8 mouse cellular contexts compared by ENCODE assay signal in genomic region chr7:16325920-16326606, GRCm38 (mm10). TPM values are rescaled to one million over a fixed set of nuclear protein-coding genes. Genes with fewer than 3 reads are reported as not detected.
DNase-seq lines count a peak whose midpoint lies in the region; ATAC-seq and TF ChIP-seq lines count a peak whose summit lies in the region.

No protein-coding gene starts in this region.

- no peaks in the 10 kb centered on the region for H3K9me3 ChIP-seq in E14TG2a.4 (ENCODE audit: low read length)
- H3K9me3 ChIP-seq in embryonic facial prominence, embryonic 11.5 days (replicated peaks; ENCODE audit: control insufficient read depth, low read length) = no peaks in the 10 kb centered on the region
- H3K9me3 ChIP-seq in heart, embryonic 12.5 days (replicated peaks) = no peaks in the 10 kb centered on the region
- no peaks in the 10 kb centered on the region for H3K9me3 ChIP-seq in kidney, embryonic 14.5 days (ENCODE audit: control insufficient read depth, low read length)
- H3K9me3 ChIP-seq in lung, embryonic 14.5 days (ENCODE audit: low read depth, low read length) = no peaks in the 10 kb centered on the region
- no peaks in the 10 kb centered on the region for H3K9me3 ChIP-seq in neural tube, embryonic 15.5 days (replicated peaks)

- H3K4me2 ChIP-seq in embryonic facial prominence, embryonic 11.5 days (ENCODE audit: low read depth, low read length) = no peak overlapping the region
- H3K4me2 ChIP-seq in heart, embryonic 12.5 days = peak overlapping the region; percentile 6; the same call in 1 of the 2 replicates
- no peak overlapping the region for H3K4me2 ChIP-seq in kidney, embryonic 14.5 days (replicated peaks; ENCODE audit: low read depth, low read length)
- no peak overlapping the region for H3K4me2 ChIP-seq in lung, embryonic 14.5 days
- no peak overlapping the region for H3K4me2 ChIP-seq in neural tube, embryonic 15.5 days

- TF ChIP-seq CTCF in E14TG2a.4 (conservative IDR thresholded peaks at IDR 0.05; ENCODE audit: low read length) = peak; percentile 34
- TF ChIP-seq CTCF in lung, embryonic 14.5 days (IDR thresholded peaks at IDR 0.05; ENCODE audit: low read depth) = peak; percentile 76

- 24% methylated on average over 8 of the region's 8 CpGs for WGBS in embryonic facial prominence, embryonic 11.5 days
- WGBS in heart, embryonic 12.5 days = 15% methylated on average over 8 of the region's 8 CpGs
- WGBS in kidney, embryonic 14.5 days = 19% methylated on average over 8 of the region's 8 CpGs
- WGBS in lung, embryonic 14.5 days = 21% methylated on average over 8 of the region's 8 CpGs
- WGBS in neural tube, embryonic 15.5 days = 34% methylated on average over 8 of the region's 8 CpGs

- no peak overlapping the region for H3K27ac ChIP-seq in embryonic facial prominence, embryonic 11.5 days (replicated peaks; ENCODE audit: low read depth, low read length)
- H3K27ac ChIP-seq in heart, embryonic 12.5 days (ENCODE audit: poor library complexity, severe bottlenecking) = peak overlapping the region; percentile 97
- peak overlapping the region; percentile 30 for H3K27ac ChIP-seq in kidney, embryonic 14.5 days (ENCODE audit: low read depth, low read length)
- H3K27ac ChIP-seq in lung, embryonic 14.5 days (ENCODE audit: low read depth) = peak overlapping the region; percentile 34; the same call in 1 of the 2 replicates
- H3K27ac ChIP-seq in neural tube, embryonic 15.5 days (replicated peaks) = no peak overlapping the region

- no peaks in the 10 kb centered on the region for H3K27me3 ChIP-seq in E14TG2a.4 (ENCODE audit: insufficient read depth, low read length)
- H3K27me3 ChIP-seq in embryonic facial prominence, embryonic 11.5 days (ENCODE audit: control insufficient read depth, insufficient read depth, low read length) = no peaks in the 10 kb centered on the region
- no peaks in the 10 kb centered on the region for H3K27me3 ChIP-seq in heart, embryonic 12.5 days (replicated peaks)
- H3K27me3 ChIP-seq in kidney, embryonic 14.5 days (ENCODE audit: control insufficient read depth, insufficient read depth, low read length) = no peaks in the 10 kb centered on the region
- H3K27me3 ChIP-seq in lung, embryonic 14.5 days (ENCODE audit: insufficient read depth, low read length) = no peaks in the 10 kb centered on the region
- H3K27me3 ChIP-seq in neural tube, embryonic 15.5 days (replicated peaks) = no peaks in the 10 kb centered on the region

- peak; percentile 49; the same call in 1 of the 2 replicates for ATAC-seq in embryonic facial prominence, embryonic 11.5 days (replicated peaks; ENCODE audit: insufficient number of reproducible peaks, low FRiP score, low TSS enrichment, low read depth)
- ATAC-seq in heart, embryonic 12.5 days (ENCODE audit: insufficient number of reproducible peaks, low FRiP score) = peak; percentile 82
- ATAC-seq in kidney, embryonic 14.5 days (ENCODE audit: low FRiP score, low TSS enrichment) = peak; percentile 74
- peak; percentile 69 for ATAC-seq in lung, embryonic 14.5 days (ENCODE audit: insufficient read depth)
- ATAC-seq in neural tube, embryonic 15.5 days (ENCODE audit: low FRiP score) = peak; percentile 55

- H3K9ac ChIP-seq in embryonic facial prominence, embryonic 11.5 days (replicated peaks; ENCODE audit: low read length) = no peak overlapping the region
- peak overlapping the region; percentile 70 for H3K9ac ChIP-seq in heart, embryonic 12.5 days
- H3K9ac ChIP-seq in kidney, embryonic 14.5 days (ENCODE audit: low read depth, low read length) = no peak overlapping the region
- H3K9ac ChIP-seq in lung, embryonic 14.5 days = no peak overlapping the region; the same call in 1 of the 2 replicates
- no peak overlapping the region for H3K9ac ChIP-seq in neural tube, embryonic 15.5 days (replicated peaks)

- peak; percentile 83 for DNase-seq in adrenal gland, postnatal 14 days
- peak; percentile 82 for DNase-seq in embryonic facial prominence, embryonic 11.5 days (ENCODE audit: low spot score)
- DNase-seq in lung, embryonic 14.5 days = peak; percentile 88
- DNase-seq in urinary bladder, postnatal 36 days (ENCODE audit: low spot score in 2 of 2) = peak; percentile 43 to 63

- H3K36me3 ChIP-seq in E14TG2a.4 (ENCODE audit: insufficient read depth, low read length) = peaks cover 63% of the 10 kb centered on the region
- H3K36me3 ChIP-seq in embryonic facial prominence, embryonic 11.5 days (replicated peaks; ENCODE audit: control insufficient read depth, insufficient read depth, low read depth, low read length) = no peaks in the 10 kb centered on the region; the same call in 1 of the 2 replicates
- peaks cover 50% of the 10 kb centered on the region for H3K36me3 ChIP-seq in heart, embryonic 12.5 days
- H3K36me3 ChIP-seq in kidney, embryonic 14.5 days (ENCODE audit: control insufficient read depth, insufficient read depth, low read length) = peaks cover 53% of the 10 kb centered on the region
- peaks cover 48% of the 10 kb centered on the region for H3K36me3 ChIP-seq in lung, embryonic 14.5 days (ENCODE audit: insufficient read depth)
- H3K36me3 ChIP-seq in neural tube, embryonic 15.5 days = peaks cover 46% of the 10 kb centered on the region

- H3K4me3 ChIP-seq in E14TG2a.4 (replicated peaks; ENCODE audit: low read length) = no peak overlapping the region
- H3K4me3 ChIP-seq in embryonic facial prominence, embryonic 11.5 days (ENCODE audit: low read depth, low read length) = no peak overlapping the region
- no peak overlapping the region for H3K4me3 ChIP-seq in heart, embryonic 12.5 days
- H3K4me3 ChIP-seq in kidney, embryonic 14.5 days (ENCODE audit: low read length) = no peak overlapping the region
- H3K4me3 ChIP-seq in lung, embryonic 14.5 days (ENCODE audit: low read depth, low read length) = no peak overlapping the region
- H3K4me3 ChIP-seq in neural tube, embryonic 15.5 days (replicated peaks) = no peak overlapping the region

- peaks cover 42% of the 10 kb centered on the region for H3K4me1 ChIP-seq in E14TG2a.4 (replicated peaks; ENCODE audit: low read depth, low read length)
- no peaks in the 10 kb centered on the region for H3K4me1 ChIP-seq in embryonic facial prominence, embryonic 11.5 days (ENCODE audit: control insufficient read depth, insufficient read depth, low read length)
- peaks cover 13% of the 10 kb centered on the region for H3K4me1 ChIP-seq in heart, embryonic 12.5 days (replicated peaks)
- no peaks in the 10 kb centered on the region; the same call in 1 of the 2 replicates for H3K4me1 ChIP-seq in kidney, embryonic 14.5 days (ENCODE audit: control insufficient read depth, insufficient read depth, low read length)
- no peaks in the 10 kb centered on the region for H3K4me1 ChIP-seq in lung, embryonic 14.5 days (ENCODE audit: insufficient read depth)
- H3K4me1 ChIP-seq in neural tube, embryonic 15.5 days = no peaks in the 10 kb centered on the region

RNA-seq across cellular contexts. Expression of gene Bbc3, which starts 17.9 kb away (rescaled TPM):
- 5.8 and 11.6 TPM in 2 replicates for total RNA-seq in adrenal gland, postnatal 14 days (2021)
- 4.6 and 5.9 TPM in 2 replicates for polyA plus RNA-seq in embryonic facial prominence, embryonic 11.5 days (2014; fragmentation: Nextera tagmentation; extraction: Ambion mirVana)
- polyA plus RNA-seq in heart, embryonic 12.5 days (2016; fragmentation: Nextera tagmentation; extraction: Ambion mirVana) = 9.8 and 10.4 TPM in 2 replicates
- 8.6 and 13.8 TPM in 2 replicates for polyA plus RNA-seq in kidney, embryonic 14.5 days (2014; fragmentation: Nextera tagmentation; extraction: Ambion mirVana)
- 4.9 and 6.4 TPM in 2 replicates for polyA plus RNA-seq in lung, embryonic 14.5 days (2014; fragmentation: Nextera tagmentation; extraction: Ambion mirVana)
- 25.4 and 27.5 TPM in 2 replicates for polyA plus RNA-seq in neural tube, embryonic 15.5 days (2015; fragmentation: Nextera tagmentation; extraction: Ambion mirVana)

RNA-seq across cellular contexts. Expression of gene Ccdc9, which starts 39.5 kb away (rescaled TPM):
- 68.1 and 75.4 TPM in 2 replicates for total RNA-seq in adrenal gland, postnatal 14 days (2021)
- polyA plus RNA-seq in embryonic facial prominence, embryonic 11.5 days (2014; fragmentation: Nextera tagmentation; extraction: Ambion mirVana) = 16.2 and 16.7 TPM in 2 replicates
- polyA plus RNA-seq in heart, embryonic 12.5 days (2016; fragmentation: Nextera tagmentation; extraction: Ambion mirVana) = 24.3 and 31.2 TPM in 2 replicates
- 24.6 and 28.3 TPM in 2 replicates for polyA plus RNA-seq in kidney, embryonic 14.5 days (2014; fragmentation: Nextera tagmentation; extraction: Ambion mirVana)
- polyA plus RNA-seq in lung, embryonic 14.5 days (2014; fragmentation: Nextera tagmentation; extraction: Ambion mirVana) = 17.7 and 22.7 TPM in 2 replicates
- polyA plus RNA-seq in neural tube, embryonic 15.5 days (2015; fragmentation: Nextera tagmentation; extraction: Ambion mirVana) = 23.3 and 24.5 TPM in 2 replicates

RNA-seq across cellular contexts. Expression of gene Inafm1, which starts 52.6 kb away (rescaled TPM):
- total RNA-seq in adrenal gland, postnatal 14 days (2021) = 16.6 and 21.1 TPM in 2 replicates
- polyA plus RNA-seq in embryonic facial prominence, embryonic 11.5 days (2014; fragmentation: Nextera tagmentation; extraction: Ambion mirVana) = 9.3 TPM in 2 replicates
- 11.0 and 12.1 TPM in 2 replicates for polyA plus RNA-seq in heart, embryonic 12.5 days (2016; fragmentation: Nextera tagmentation; extraction: Ambion mirVana)
- polyA plus RNA-seq in kidney, embryonic 14.5 days (2014; fragmentation: Nextera tagmentation; extraction: Ambion mirVana) = 19.3 and 19.8 TPM in 2 replicates
- polyA plus RNA-seq in lung, embryonic 14.5 days (2014; fragmentation: Nextera tagmentation; extraction: Ambion mirVana) = 14.3 and 14.5 TPM in 2 replicates
- polyA plus RNA-seq in neural tube, embryonic 15.5 days (2015; fragmentation: Nextera tagmentation; extraction: Ambion mirVana) = 56.4 and 66.4 TPM in 2 replicates

Comparison
In these comparisons a context has a peak if more than half of its experiments do, and no peak if none do; other contexts are left out.
1. H3K27ac ChIP-seq: peak in heart, embryonic 12.5 days (single experiment), kidney, embryonic 14.5 days (single experiment) and lung, embryonic 14.5 days (single experiment); none in embryonic facial prominence, embryonic 11.5 days (single experiment) and neural tube, embryonic 15.5 days (single experiment).
2. Peak in every context shown above with its lines, with median percentiles within 50 percentile points of each other: DNase-seq and ATAC-seq.